Mouse (Mus musculus) hindbrain, postnatal 0 days (tissue): Measurements from ENCODE around the gene Itga3. TPM values are rescaled to one million over a fixed set of nuclear protein-coding genes. Genes with fewer than 3 reads are reported as not detected.
A peak's percentile ranks its signal among the peaks of the same experiment; 100 is the strongest.

Experiments
- ATAC-seq: fragments of 200-750 bp; cut with Nextera tagmentation; 2 replicates; pipeline ENCODE4 v1.8.0; 2017; ENCODE audit warnings: mild to moderate bottlenecking, moderate TSS enrichment, moderate library complexity
- DNase-seq: peaks from one replicate; pipeline ENCODE4 v3.0.0-alpha.2; 2015; ENCODE audit warnings: low spot score
- H3K27ac ChIP-seq: fragments of 300-500 bp; sonication (generic); 2 replicates; pipeline ENCODE4 v1.5.1; 2014; ENCODE audit warnings: mild to moderate bottlenecking
- H3K27me3 ChIP-seq: fragments of 300-500 bp; sonication (generic); 2 replicates; pipeline ENCODE4 v1.6.1; 2014; ENCODE audit warnings: low read length, mixed read lengths; ENCODE audit not compliant: insufficient read depth
- H3K36me3 ChIP-seq: fragments of 300-500 bp; sonication (generic); 2 replicates; pipeline ENCODE4 v1.6.1; 2014; ENCODE audit warnings: low read length, mixed read lengths; ENCODE audit not compliant: insufficient read depth
- H3K4me1 ChIP-seq: fragments of 300-500 bp; sonication (generic); 2 replicates; pipeline ENCODE4 v1.6.1; 2014; ENCODE audit warnings: antibody characterized with exemption, low read length, mixed read lengths; ENCODE audit not compliant: insufficient read depth
- H3K4me2 ChIP-seq: fragments of 300-500 bp; sonication (generic); 2 replicates; pipeline ENCODE4 v1.6.1; 2014; ENCODE audit warnings: low read depth, mild to moderate bottlenecking, low read length, moderate library complexity, mixed read lengths
- H3K4me3 ChIP-seq: fragments of 300-500 bp; sonication (generic); 2 replicates; pipeline ENCODE4 v1.5.1; 2014; ENCODE audit warnings: low read length
- H3K9ac ChIP-seq: fragments of 300-500 bp; sonication (generic); replicated peaks from 2 replicates; pipeline ENCODE4 v1.6.1; 2014; ENCODE audit warnings: mild to moderate bottlenecking, low read length, moderate library complexity, mixed read lengths
- H3K9me3 ChIP-seq: fragments of 300-500 bp; sonication (generic); 2 replicates; pipeline ENCODE4 v1.6.1; 2016; ENCODE audit warnings: low read length, mixed read lengths
- CTCF ChIP-seq: IDR thresholded peaks from 2 replicates; pipeline ENCODE4 v1.5.1; 2016; ENCODE audit warnings: antibody characterized with exemption, control low read depth, low read depth
- WGBS: fragments of 180-500 bp; shearing (Covaris S2); extraction: QIAGEN DNeasy Blood & Tissue Kit; methylation state at CpG from one replicate; pipeline ENCODE4 v1.1.7; 2014; 5-methylcytosine and 5-hydroxymethylcytosine counted together
- polyA plus RNA-seq: library from polyadenylated mRNA; unstranded; fragments of >200 nt; fragmentation: Nextera tagmentation; extraction: Ambion mirVana; gene quantifications from 2 replicates; pipeline ENCODE4 v1.2.1, GENCODE M21; 2015
- total RNA-seq: library from RNA; depleted of rRNA; stranded (reverse); fragments of >200 nt; gene quantifications from 2 replicates; pipeline ENCODE4 v1.2.3, GENCODE M21; 2014

The Itga3 gene
- total and polyA plus RNA-seq, 2 experiments from 2014 or later = 13.2 to 68.8 TPM

DNA sequence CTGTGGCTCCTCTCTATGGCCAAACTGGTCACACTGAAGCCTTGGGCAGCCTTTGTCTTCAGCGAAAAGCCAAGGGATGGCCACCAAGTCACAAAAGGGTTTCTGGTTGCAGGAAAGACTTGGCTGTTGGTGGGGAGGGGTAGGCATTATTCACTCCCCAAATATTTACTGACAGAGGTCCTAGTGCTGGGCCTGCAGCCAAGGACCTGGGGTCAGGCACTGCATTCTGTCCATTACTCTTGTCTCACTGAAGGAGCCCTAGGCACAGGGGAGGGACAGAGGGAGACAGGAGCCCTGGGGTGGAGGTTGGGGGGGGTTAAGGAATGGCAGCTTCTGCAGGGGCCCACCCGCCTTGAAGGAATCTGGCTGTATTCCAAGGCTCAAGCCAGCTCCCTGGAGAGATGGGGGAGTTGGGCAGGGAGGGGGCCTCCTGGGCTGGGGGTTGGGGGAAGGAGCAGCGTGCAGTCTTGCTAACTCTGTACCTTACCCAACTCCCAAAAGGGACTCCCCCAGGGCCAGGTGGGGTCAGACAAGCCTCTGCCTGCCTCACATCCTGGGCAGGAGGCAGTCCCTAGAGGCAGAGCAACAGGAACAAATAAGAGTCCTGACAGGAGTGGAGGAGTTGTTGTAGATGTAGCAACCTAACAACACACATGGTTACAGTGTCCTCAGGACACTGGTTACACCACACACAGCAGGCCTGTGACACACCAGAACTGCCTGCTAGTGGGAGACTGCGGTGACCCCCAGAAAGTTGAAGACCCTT is 20.2 kb upstream of the Itga3 start:
- Histone ChIP-seq H3K27ac (no peak overlapping the region), H3K4me2 (no peak overlapping the region), H3K36me3 (no peaks in the 10 kb centered on the region), H3K9me3 (no peaks in the 10 kb centered on the region), H3K4me1 (no peaks in the 10 kb centered on the region), H3K9ac (no peak overlapping the region), H3K27me3 (no peaks in the 10 kb centered on the region), H3K4me3 (no peak overlapping the region)
- WGBS = 46% methylated on average over 4 of the region's 4 CpGs
- ATAC-seq (0 out of 2 replicates have a peak, but pooled peaks have one; percentile 29), DNase-seq (no peak)
- TF ChIP-seq CTCF = no peak

DNA sequence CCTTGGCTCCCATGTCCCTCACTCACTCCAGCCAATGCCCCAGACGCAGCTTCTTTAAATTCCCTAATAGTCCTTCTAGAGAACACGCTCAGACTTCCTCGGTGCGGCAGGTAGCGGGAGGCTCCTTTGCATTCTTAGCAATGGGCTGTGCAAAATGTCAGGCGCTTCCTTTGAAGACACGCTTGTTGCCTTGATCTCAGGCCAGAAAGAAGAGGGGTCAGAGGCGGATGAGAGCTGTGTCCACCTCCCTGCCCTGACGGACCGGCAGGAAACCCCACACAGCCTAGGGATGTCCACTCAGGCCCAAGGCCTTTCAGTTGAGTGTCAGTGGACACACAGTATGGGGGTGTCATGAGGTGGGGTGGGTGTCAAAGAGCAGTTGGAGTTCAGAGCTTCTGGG is 19.0 kb upstream of the Itga3 start:
- ATAC-seq (no peak), DNase-seq (no peak)
- no peaks in the 10 kb centered on the region for H3K9me3 ChIP-seq
- no peak overlapping the region for H3K27ac ChIP-seq
- H3K4me2 ChIP-seq = no peak overlapping the region
- H3K36me3 ChIP-seq = no peaks in the 10 kb centered on the region
- H3K27me3 ChIP-seq = no peaks in the 10 kb centered on the region
- H3K4me3 ChIP-seq = no peak overlapping the region
- no peaks in the 10 kb centered on the region for H3K4me1 ChIP-seq
- no peak overlapping the region for H3K9ac ChIP-seq
- TF ChIP-seq CTCF = no peak
- 75% methylated on average over 10 of the region's 10 CpGs for WGBS

DNA sequence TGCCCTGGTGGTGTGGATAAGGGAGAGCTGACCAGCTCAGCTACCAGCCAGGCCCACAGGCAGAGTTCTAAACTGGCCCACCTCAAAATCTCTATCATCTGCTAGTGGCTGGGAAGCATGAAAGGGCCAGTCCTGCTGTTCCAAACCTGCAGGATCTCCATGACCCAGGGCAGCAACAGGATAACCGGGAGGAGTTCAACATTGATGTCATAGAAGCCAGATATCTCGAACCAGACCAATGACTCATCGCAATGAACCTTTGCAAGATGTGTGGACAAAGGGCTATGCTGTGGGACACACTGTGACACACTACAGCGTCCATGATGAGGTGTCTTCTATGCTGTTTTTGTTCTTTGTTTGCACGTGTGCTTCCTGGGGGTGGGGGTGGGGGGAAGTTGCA is 16.5 kb upstream of the Itga3 start:
- H3K9ac ChIP-seq = no peak overlapping the region
- no peaks in the 10 kb centered on the region for H3K9me3 ChIP-seq
- 0 out of 2 replicates have a peak, but pooled peaks cover 4% of the 10 kb centered on the region for H3K4me1 ChIP-seq
- no peaks in the 10 kb centered on the region for H3K27me3 ChIP-seq
- H3K27ac ChIP-seq = no peak overlapping the region
- H3K4me2 ChIP-seq = no peak overlapping the region
- DNase-seq = no peak
- no peaks in the 10 kb centered on the region for H3K36me3 ChIP-seq
- H3K4me3 ChIP-seq = no peak overlapping the region
- 86% methylated on average over 5 of the region's 5 CpGs for WGBS
- no peak for ATAC-seq
- TF ChIP-seq CTCF = no peak

DNA sequence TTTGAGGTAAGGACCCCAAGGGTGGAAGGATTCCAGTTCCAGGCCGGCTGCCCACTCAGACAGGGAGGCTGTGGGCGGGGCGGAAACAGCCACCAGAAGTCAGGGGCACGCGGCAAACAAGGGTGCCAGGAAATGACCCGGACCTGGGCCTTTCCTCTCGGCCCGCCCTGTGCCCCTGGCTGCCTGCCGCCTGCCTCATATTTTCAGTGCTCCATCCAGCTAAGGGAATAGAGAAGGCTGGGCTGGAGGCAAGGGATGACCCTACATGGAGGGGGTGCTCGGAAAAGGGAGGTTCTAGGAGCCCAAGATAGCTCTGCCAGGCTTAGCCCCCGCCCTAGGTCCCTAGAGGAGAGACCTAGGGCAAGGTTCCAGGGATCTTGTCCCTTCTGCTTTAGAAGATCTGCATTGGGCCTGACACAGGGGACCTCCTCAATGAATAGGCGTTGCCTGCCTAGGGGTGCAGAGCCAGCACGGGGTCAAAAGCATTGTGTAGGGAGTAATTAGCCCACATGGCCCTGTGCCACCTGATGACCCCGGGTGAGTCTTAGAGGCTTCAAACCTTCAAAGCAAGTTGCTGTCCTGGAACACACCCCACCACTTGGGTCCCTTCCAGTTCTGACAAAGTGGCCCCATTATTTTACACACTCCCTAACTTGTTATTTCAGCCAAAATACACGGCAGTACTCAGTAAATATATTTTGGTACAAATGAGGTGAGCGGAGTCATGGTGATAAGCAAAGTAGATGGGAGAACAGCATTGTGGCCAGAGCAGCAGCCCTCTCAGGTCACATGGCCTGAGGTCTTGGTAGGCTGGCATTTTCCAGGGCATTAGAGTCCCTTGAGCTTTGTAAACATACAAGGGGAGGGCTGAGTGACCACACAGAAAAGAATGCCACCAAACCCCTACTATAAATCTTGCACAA is 12.5 kb upstream of the Itga3 start:
- no peak overlapping the region for H3K9ac ChIP-seq
- H3K36me3 ChIP-seq = no peaks in the 10 kb centered on the region
- H3K4me1 ChIP-seq = 0 out of 2 replicates have a peak, but pooled peaks cover 10% of the 10 kb centered on the region
- DNase-seq (no peak), ATAC-seq (no peak)
- H3K4me3 ChIP-seq = no peak overlapping the region
- 70% methylated on average over 16 of the region's 16 CpGs for WGBS
- H3K27ac ChIP-seq = 0 out of 2 replicates have a peak overlapping the region, but pooled peaks have one; percentile 11
- no peaks in the 10 kb centered on the region for H3K27me3 ChIP-seq
- TF ChIP-seq CTCF = no peak
- no peaks in the 10 kb centered on the region for H3K9me3 ChIP-seq
- H3K4me2 ChIP-seq = no peak overlapping the region

DNA sequence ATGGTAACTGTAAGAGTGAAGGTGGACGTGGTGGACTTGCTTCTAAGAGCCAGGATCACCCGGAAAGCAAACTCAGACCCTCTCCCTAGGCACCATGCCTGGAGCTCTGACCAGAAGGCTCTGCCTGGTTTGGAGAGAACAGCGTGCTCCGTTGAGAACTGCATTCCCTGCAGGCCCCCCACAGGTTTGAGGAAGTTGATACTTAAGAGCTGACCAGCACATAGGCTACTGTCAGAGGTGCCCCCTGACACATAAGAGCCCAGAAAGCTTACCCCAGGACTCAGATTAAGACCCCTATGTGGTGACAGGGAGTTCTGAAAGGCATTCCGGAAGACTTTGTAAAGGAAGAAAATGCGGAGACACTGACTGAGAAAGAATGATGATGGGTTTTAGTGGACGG is 11.7 kb upstream of the Itga3 start:
- no peak for ATAC-seq
- Histone ChIP-seq H3K4me2 (no peak overlapping the region), H3K36me3 (no peaks in the 10 kb centered on the region), H3K27ac (0 out of 2 replicates have a peak overlapping the region, but pooled peaks have one; percentile 11), H3K9ac (no peak overlapping the region), H3K9me3 (no peaks in the 10 kb centered on the region), H3K27me3 (no peaks in the 10 kb centered on the region), H3K4me3 (no peak overlapping the region), H3K4me1 (0 out of 2 replicates have a peak, but pooled peaks cover 10% of the 10 kb centered on the region)
- 68% methylated on average over 7 of the region's 7 CpGs for WGBS
- DNase-seq = no peak
- TF ChIP-seq CTCF = no peak

DNA sequence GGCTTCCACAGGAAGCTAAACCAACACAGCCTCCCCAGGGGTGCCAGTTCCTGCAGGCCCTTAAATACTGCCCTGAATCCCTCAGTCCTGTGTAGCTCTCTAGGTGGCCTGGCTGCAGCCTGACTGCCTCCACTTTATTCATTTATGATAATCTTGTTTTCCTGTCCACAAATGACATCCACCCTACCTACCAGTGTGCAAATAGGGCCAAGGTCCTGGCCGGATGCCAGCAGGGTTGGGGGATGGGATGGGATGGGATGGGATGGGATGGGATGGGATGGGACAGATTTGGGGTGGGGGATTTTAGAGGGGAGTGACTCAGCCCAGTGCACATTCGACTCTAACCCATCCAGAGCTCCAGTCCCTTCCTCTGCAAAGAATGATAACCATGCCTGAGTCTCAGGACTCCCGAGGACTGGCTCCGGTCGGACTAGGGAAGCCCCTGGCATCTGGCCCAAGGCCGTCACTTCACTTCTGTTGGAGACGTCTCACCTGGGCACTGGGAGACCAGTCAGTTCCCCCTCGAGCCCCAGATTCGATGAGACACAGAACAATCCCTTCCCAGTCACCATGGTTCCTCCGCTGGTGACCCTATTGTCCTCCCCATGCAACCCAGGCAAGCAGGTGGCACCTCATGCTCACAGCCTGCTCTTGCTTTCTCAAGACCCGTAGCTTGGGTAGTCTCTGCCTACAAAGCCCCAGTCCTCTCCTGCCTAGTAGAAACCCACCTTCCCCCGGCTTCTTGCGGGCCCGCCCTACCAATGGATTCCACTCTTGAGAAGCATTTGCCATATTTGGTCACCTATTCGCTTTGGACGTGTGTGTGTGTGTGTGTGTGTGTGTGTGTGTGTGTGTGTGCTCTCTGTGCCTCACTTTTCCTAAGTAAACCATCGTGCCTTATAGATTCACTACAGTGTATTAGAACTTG is 11.0 kb upstream of the Itga3 start:
- Histone ChIP-seq H3K9ac (no peak overlapping the region), H3K36me3 (no peaks in the 10 kb centered on the region), H3K27ac (no peak overlapping the region), H3K27me3 (no peaks in the 10 kb centered on the region), H3K4me2 (no peak overlapping the region), H3K4me3 (no peak overlapping the region), H3K9me3 (no peaks in the 10 kb centered on the region), H3K4me1 (0 out of 2 replicates have a peak, but pooled peaks cover 10% of the 10 kb centered on the region)
- DNase-seq (no peak), ATAC-seq (no peak)
- WGBS = 69% methylated on average over 17 of the region's 17 CpGs
- no peak for TF ChIP-seq CTCF
